8 mouse cellular contexts compared by ENCODE assay signal in the genomic region with DNA sequence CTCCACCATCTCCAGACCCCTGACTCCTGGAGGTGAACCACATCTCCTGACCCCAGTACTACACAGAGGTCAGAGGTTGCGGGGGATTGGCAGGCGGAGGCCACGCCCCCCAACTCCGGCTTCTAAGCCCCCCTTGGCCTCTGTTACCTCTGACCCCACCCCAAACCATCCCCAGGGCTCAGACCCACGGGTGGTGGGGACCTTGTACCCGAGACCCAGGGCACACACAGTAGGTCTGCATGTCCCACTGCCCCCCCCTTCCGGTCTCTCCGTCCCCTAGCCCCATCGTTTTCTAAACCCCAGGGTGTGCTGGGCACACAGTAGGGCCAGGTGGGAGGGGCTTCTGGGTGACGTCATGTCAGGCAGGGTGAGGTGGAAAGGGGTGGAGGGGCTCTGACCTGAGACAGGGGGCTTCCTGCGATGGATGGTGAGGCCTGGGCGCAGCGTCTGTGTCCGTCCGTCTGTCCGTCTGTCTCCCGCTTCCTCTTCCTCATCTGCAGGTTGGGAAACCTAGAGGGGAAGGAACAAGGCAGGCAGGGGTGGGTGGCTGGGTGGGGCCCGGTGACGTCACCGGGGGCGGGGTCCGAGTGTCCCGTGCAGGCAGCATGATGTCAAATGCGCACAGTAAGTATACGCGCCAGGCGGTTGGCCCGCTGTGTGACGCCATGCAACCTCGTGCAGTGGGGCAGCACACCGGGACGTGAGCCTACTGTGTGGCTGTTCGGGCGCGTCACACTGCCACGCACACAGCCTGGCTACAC. TPM values are rescaled to one million over a fixed set of nuclear protein-coding genes. Genes with fewer than 3 reads are reported as not detected.
DNase-seq lines count a peak whose midpoint lies in the region; ATAC-seq and TF ChIP-seq lines count a peak whose summit lies in the region.

A gene (minus strand): TSS at position 489 of the 761 bp plus-strand sequence.

- WGBS in heart, adult 2 months: 40% methylated on average over 36 of the region's 36 CpGs
- 56% methylated on average over 36 of the region's 36 CpGs for WGBS in kidney, embryonic 14.5 days
- 53% methylated on average over 36 of the region's 36 CpGs for WGBS in limb, embryonic 15.5 days
- 56% methylated on average over 36 of the region's 36 CpGs for WGBS in midbrain, embryonic 15.5 days
- WGBS in thymus, adult 2 months: 64% methylated on average over 36 of the region's 36 CpGs

- H3K9me3 ChIP-seq in kidney, embryonic 14.5 days (ENCODE audit: control insufficient read depth, low read length): no peaks in the 10 kb centered on the region
- H3K9me3 ChIP-seq in limb, embryonic 15.5 days: no peaks in the 10 kb centered on the region
- H3K9me3 ChIP-seq in midbrain, embryonic 15.5 days: no peaks in the 10 kb centered on the region

- peak within 1 kb of the TSS; percentile 49 for H3K4me3 ChIP-seq in heart, adult 2 months
- peak within 1 kb of the TSS; percentile 61 for H3K4me3 ChIP-seq in kidney, embryonic 14.5 days (ENCODE audit: low read length)
- peak within 1 kb of the TSS; percentile 56 for H3K4me3 ChIP-seq in limb, embryonic 15.5 days
- peak within 1 kb of the TSS; percentile 57 for H3K4me3 ChIP-seq in midbrain, embryonic 15.5 days
- peak within 1 kb of the TSS; percentile 55 for H3K4me3 ChIP-seq in thymus, adult 2 months (ENCODE audit: control insufficient read depth, insufficient read depth, low read length)

- no peak for TF ChIP-seq POLR2A in heart, adult 2 months (IDR thresholded peaks at IDR 0.05; ENCODE audit: insufficient read depth, low read depth, low read length)
- no peak for TF ChIP-seq POLR2A in thymus, adult 2 months (IDR thresholded peaks at IDR 0.05; ENCODE audit: control insufficient read depth, extremely low read depth, insufficient read depth, low read length, poor library complexity)

- H3K9ac ChIP-seq in heart, adult 2 months (ENCODE audit: low read depth, low read length): peak within 1 kb of the TSS; percentile 56
- peak within 1 kb of the TSS; percentile 45 for H3K9ac ChIP-seq in kidney, embryonic 14.5 days (ENCODE audit: low read depth, low read length)
- H3K9ac ChIP-seq in limb, embryonic 15.5 days: no peak within 1 kb of the TSS
- peak within 1 kb of the TSS; percentile 46 for H3K9ac ChIP-seq in midbrain, embryonic 15.5 days

- DNase-seq in ovary, postnatal 36 days (ENCODE audit: low spot score): peak; percentile 22
- no peak for DNase-seq in ovary, postnatal 10 days (ENCODE audit: low spot score)
- DNase-seq in cerebellum, postnatal 14 days: peak; percentile 31 to 48
- peak; percentile 14 to 39 for DNase-seq in heart, adult 2 months
- peak; percentile 30 for DNase-seq in thymus, adult 2 months

- no peaks in the 10 kb centered on the region for H3K27me3 ChIP-seq in heart, adult 2 months (ENCODE audit: control insufficient read depth, insufficient read depth, low read length)
- no peaks in the 10 kb centered on the region for H3K27me3 ChIP-seq in kidney, embryonic 14.5 days (ENCODE audit: control insufficient read depth, insufficient read depth, low read length)
- H3K27me3 ChIP-seq in limb, embryonic 15.5 days: no peaks in the 10 kb centered on the region
- no peaks in the 10 kb centered on the region for H3K27me3 ChIP-seq in midbrain, embryonic 15.5 days (replicated peaks)
- H3K27me3 ChIP-seq in thymus, adult 2 months (ENCODE audit: control insufficient read depth, insufficient read depth, low read length): no peaks in the 10 kb centered on the region

- TF ChIP-seq EP300 in heart, adult 2 months (IDR thresholded peaks at IDR 0.05; ENCODE audit: insufficient read depth, low read depth, low read length): no peak

- peak within 1 kb of the TSS; percentile 28; the same call in 1 of the 2 replicates for H3K27ac ChIP-seq in heart, adult 2 months
- H3K27ac ChIP-seq in kidney, embryonic 14.5 days (ENCODE audit: low read depth, low read length): peak within 1 kb of the TSS; percentile 96
- H3K27ac ChIP-seq in limb, embryonic 15.5 days: peak within 1 kb of the TSS; percentile 93
- peak within 1 kb of the TSS; percentile 93 for H3K27ac ChIP-seq in midbrain, embryonic 15.5 days
- H3K27ac ChIP-seq in thymus, adult 2 months (ENCODE audit: control insufficient read depth, insufficient read depth, low read length): no peak within 1 kb of the TSS

- no peak for ATAC-seq in kidney, embryonic 14.5 days (ENCODE audit: low FRiP score, low TSS enrichment)
- ATAC-seq in limb, embryonic 15.5 days (ENCODE audit: insufficient number of reproducible peaks, low FRiP score, low TSS enrichment, low read depth): no peak
- no peak for ATAC-seq in midbrain, embryonic 15.5 days (replicated peaks)

- H3K4me2 ChIP-seq in kidney, embryonic 14.5 days (replicated peaks; ENCODE audit: low read depth, low read length): peak within 1 kb of the TSS; percentile 59
- peak within 1 kb of the TSS; percentile 65 for H3K4me2 ChIP-seq in limb, embryonic 15.5 days
- H3K4me2 ChIP-seq in midbrain, embryonic 15.5 days: peak within 1 kb of the TSS; percentile 71

- no peaks in the 10 kb centered on the region for H3K79me2 ChIP-seq in heart, adult 2 months (replicated peaks; ENCODE audit: control insufficient read depth, insufficient read depth, low read length)

- no peak for TF ChIP-seq CTCF in heart, adult 2 months (IDR thresholded peaks at IDR 0.05)
- TF ChIP-seq CTCF in thymus, adult 2 months (IDR thresholded peaks at IDR 0.05; ENCODE audit: borderline replicate concordance, control insufficient read depth, extremely low read depth, insufficient read depth, low read length, poor library complexity): no peak

- H3K4me1 ChIP-seq in heart, adult 2 months (ENCODE audit: control insufficient read depth, insufficient read depth, low read length): no peaks in the 10 kb centered on the region
- no peaks in the 10 kb centered on the region for H3K4me1 ChIP-seq in kidney, embryonic 14.5 days (ENCODE audit: control insufficient read depth, insufficient read depth, low read length)
- H3K4me1 ChIP-seq in limb, embryonic 15.5 days: peaks cover 21% of the 10 kb centered on the region
- peaks cover 7% of the 10 kb centered on the region; the same call in 1 of the 2 replicates for H3K4me1 ChIP-seq in midbrain, embryonic 15.5 days
- H3K4me1 ChIP-seq in thymus, adult 2 months (replicated peaks; ENCODE audit: control insufficient read depth, insufficient read depth, low read length): peaks cover 8% of the 10 kb centered on the region

- intact Hi-C loops in heart, adult 2 months (cut with DNase I): no loop called here

- no peaks in the 10 kb centered on the region for H3K36me3 ChIP-seq in heart, adult 2 months (ENCODE audit: control insufficient read depth, insufficient read depth, low read length)
- H3K36me3 ChIP-seq in kidney, embryonic 14.5 days (ENCODE audit: control insufficient read depth, insufficient read depth, low read length): no peaks in the 10 kb centered on the region
- H3K36me3 ChIP-seq in limb, embryonic 15.5 days: no peaks in the 10 kb centered on the region
- no peaks in the 10 kb centered on the region for H3K36me3 ChIP-seq in midbrain, embryonic 15.5 days (replicated peaks)
- H3K36me3 ChIP-seq in thymus, adult 2 months (ENCODE audit: control insufficient read depth, insufficient read depth, low read length): no peaks in the 10 kb centered on the region

RNA-seq across cellular contexts. Expression of the gene that starts here (rescaled TPM):
- 1 to 10 TPM; 6.3 to 7.7 TPM for total RNA-seq in heart, adult 2 months (2021)
- polyA plus RNA-seq in heart, adult 2 months (2012; rRNA removed): 34.5 and 68.1 TPM in 2 replicates
- 32.9 and 36.8 TPM in 2 replicates for polyA plus RNA-seq in kidney, embryonic 14.5 days (2014; fragmentation: Nextera tagmentation; extraction: Ambion mirVana)
- 39.0 and 40.3 TPM in 2 replicates for polyA plus RNA-seq in limb, embryonic 15.5 days (2015; fragmentation: Nextera tagmentation; extraction: Ambion mirVana)
- 63.1 and 78.9 TPM in 2 replicates for polyA plus RNA-seq in midbrain, embryonic 15.5 days (2015; fragmentation: Nextera tagmentation; extraction: Ambion mirVana)
- polyA plus RNA-seq in thymus, adult 2 months (2012; rRNA removed): 211 and 216 TPM in 2 replicates
